Mouse (Mus musculus) cerebellum, postnatal 25 days (tissue): ENCODE results near the gene Gm10188.

Experiments
- DNase-seq, 2 experiments: peaks; one replicate each; pipeline ENCODE4 v3.0.0; 2021; ENCODE audit warnings: mixed read lengths in 2 of 2

Gene Gm10188

GRCm38 (mm10) chr1:132191786-132192680 is 37.5 kb downstream of the Gm10188 start:
- peak; percentile 53 to 55 for DNase-seq

DNA sequence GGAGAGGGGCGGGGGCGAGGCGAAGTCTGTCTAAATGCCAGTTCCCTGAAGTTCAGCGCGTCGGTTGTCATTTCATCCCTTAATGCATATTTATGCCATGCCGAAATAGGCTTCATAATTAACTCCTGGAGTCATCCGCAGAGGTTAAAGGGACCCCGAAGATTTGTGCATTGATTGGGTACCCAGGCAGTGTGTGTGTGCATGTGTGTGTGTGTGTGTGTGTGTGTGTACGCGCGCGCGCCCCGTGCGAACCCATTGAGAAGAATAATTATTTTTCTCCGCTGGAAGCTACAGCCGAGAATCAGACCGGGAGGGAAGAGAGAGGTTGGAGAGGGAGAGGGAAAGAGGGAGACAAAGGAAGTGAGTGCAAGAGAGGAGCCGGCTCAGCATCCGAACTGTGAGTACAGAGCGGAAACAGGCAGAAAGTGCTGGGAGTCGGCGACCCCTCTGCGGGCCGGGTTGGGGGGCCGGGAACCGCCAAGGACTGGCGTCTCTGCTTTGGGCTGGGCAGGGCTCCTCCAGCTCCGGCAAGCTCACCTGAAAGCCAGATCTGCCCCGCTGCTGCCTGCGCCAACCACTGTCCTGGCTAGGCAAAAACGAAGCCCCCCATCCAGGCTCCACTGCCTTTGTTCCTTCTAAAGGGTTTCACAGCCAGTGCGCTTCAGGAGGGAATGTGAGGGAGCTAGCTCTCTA is 38.3 kb downstream of the Gm10188 start, which contains the start of the genes Lemd1 and AC124108.1:
TSS of gene Lemd1 (plus strand) at position 339 of the 693 bp plus-strand sequence.
TSS of gene AC124108.1 (plus strand) at position 365 of the 693 bp plus-strand sequence.
- DNase-seq = peak; percentile 55 to 56

DNA sequence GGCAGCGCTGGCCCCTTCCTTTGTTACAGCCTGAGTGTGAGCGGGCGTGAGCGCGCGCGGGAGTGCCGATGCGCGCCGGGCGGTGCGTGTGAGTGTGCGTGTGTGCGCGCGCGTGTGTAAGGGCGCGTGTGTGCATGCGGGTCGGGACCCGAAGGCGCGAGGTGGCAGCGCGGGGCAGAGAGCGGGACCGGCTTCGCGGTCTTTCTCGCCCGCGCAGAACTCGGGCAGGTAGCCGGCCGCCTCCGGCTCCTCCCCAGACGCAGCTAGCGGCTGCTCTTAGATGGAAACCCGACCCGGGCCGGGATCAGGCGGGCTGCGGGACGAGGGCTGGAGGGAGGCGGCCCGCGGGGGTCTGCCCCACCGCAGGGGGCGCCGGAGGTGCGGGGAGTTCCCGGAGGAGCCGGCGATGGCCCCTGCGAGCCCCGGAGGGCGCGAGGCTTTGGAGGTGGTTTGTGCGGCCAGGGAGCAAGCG is 38.9 kb downstream of the Gm10188 start:
- peak; percentile 63 to 68 for DNase-seq

- DNase-seq = peak; percentile 68 to 75
These were observed 39.5 kb downstream of the Gm10188 start for GRCm38 (mm10) chr1:132190040-132190513.

DNA sequence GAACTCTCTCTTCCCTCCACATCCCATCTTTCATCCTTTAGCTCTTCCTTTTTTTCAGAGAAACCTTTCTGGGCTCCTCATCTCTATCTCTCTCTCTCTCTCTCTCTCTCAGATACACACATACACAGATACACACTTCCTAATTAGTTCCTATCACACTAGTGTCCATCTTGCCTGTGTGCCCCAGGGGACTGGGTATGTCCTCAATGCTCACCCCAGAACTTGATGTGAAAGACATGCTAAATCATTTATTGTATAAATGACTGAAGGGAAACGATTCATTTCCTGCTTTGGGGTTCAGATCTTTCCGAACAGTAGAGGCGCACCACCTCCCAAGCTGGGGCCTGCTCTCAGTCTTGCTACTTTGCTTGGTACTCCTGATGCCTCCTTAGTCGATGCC is 40.3 kb downstream of the Gm10188 start:
- no peak for DNase-seq

DNA sequence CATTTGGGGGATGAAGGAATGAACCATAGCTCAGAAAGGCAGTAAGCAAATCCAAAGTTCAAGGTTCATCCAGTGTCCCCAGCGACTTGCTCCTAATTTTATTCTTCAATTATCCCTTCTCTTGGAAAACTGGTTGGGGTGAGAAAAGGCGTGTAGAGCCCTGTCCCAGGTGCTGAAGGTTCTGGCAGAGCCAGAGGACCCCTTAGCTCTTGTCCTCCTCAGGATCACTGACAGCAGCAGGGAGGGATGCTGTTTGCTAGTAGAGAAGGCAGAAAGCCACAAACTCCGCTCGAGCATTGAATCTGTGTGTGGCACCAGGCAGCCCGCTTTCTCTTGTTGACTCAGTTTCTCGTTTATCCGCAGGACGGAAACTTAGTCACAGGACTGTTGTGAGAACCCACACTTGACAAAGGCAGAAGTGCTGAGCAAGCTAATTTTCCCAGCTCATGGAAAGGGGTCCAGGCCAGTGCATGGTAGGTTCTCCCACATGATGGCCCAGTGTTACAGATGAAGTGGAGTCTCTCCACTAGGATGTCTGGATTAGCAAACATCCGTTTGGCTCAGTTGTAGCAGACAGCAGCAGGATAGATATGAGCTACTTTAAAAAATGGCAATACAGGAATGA is 41.0 kb downstream of the Gm10188 start:
- DNase-seq = no peak

DNA sequence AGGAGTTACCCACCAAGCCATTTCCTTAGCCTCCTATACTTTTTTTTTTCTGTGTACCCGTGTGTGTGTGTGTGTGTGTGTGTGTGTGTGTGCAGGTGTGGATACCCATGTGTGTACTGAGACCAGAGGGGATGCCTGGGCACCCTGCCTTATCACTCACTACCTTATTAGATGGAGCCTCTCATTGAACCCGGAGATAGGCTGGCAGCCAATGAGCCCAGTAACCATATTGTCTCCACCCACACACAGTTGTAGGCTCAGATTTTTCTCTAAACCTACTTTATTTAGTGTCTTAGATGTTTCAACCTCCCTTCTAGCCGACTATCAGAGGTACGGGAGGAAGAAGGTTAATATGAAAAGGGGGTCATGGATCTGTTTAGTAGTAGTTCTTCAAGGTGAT is 43.3 kb downstream of the Gm10188 start:
- DNase-seq = peak in 1 of 2 experiments; percentile 2
